Mouse (Mus musculus): ENCODE results near the gene Plekhg4.

Plekhg4 gene

DNA sequence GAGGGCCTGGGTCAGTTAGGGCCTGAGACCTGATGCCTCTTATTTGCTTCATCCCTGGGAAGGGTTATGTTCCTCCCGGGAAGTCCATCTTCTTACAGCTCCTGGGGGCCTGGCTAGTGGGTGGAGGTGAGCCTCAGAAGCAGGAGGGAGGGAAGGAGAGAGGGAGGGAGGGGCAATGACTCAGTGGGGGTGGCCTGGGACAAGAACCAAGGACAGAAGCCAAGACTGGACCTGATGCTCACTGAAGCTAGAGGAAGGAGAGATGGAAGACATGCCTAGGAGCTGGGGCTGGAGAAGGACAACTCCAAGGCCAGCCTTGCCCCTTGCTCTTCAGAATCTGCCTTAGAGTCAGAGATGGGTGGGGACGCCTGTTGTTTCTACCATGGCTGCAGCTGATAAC, at the start of gene Plekhg4:
Plekhg4 (plus strand) TSS at position 243 of the 400 bp plus-strand sequence.
- DNase-seq: no peak

DNA sequence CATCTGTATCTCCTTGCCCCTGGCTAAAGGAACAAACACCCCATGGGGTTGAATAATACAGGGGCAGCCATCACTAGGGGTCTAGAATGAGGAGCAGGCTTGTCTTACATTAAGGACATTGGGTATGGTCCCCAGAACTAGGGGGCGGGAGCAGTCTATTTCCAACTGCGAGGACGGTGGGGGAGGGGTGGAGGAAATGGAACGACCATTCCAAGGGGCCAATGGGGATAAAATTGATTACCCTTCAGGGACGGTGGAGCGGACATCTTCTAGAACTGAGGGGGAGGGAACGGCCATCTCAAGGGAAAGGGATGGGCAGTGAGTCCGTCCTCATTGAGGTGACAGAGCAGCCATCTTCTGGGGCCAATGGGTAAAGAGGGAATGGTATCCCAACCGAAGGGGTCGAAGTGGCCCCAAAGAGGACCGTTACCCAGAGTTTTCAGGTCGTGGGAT, 47.4 kb upstream of the Plekhg4 start:
- no peak for DNase-seq

DNA sequence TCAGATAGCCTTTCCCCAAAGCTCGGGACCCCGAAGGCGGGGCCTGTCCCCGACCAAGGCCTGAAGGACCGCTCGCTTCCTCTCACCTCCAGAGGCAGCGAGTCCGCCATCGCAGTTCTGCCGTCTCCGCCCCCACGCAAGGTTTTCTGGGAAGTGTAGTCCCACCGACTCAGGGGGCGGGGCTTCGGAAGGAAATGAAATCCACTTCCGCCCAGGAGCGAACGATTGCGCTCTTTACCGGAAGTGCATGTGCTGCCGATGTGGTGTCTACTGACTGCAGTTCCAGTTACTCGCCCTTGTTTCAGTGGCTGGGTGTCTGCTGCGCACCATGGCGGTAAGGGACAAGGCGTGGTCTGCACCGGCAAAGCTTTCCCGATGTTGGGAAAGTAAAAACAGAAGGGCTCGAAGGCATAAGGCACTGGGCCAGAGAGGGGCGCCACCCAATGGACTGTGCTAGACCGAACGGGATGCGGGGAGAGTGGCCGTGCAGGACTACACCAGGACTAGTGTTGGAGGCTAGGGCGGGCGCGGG, 46.9 kb upstream of the Plekhg4 start, which contains the start of the genes Lrrc29 and Tmem208:
Lrrc29 (minus strand) TSS at position 138 of the 532 bp plus-strand sequence.
Tmem208 (plus strand) TSS at position 214 of the 532 bp plus-strand sequence.
- peak; percentile 97 to 99 for DNase-seq

DNA sequence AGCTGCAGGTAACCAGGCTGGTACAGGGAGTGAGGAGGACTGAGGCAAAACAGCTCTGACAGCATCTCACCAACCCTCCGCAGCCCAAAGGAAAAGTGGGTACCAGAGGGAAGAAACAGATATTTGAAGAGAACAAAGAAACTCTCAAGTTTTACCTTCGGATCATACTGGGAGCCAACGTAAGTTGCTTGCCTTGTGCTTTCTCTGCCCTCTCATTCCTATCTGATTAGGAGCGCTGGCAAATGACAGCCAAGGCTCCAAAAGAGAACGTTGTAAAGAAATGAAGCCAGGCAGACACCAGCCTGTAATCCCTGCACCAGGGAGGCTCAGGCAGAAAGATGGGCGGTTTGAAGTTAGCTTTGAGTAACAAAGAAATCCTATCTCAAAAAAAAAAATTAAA, 46.1 kb upstream of the Plekhg4 start:
- no peak for DNase-seq

DNA sequence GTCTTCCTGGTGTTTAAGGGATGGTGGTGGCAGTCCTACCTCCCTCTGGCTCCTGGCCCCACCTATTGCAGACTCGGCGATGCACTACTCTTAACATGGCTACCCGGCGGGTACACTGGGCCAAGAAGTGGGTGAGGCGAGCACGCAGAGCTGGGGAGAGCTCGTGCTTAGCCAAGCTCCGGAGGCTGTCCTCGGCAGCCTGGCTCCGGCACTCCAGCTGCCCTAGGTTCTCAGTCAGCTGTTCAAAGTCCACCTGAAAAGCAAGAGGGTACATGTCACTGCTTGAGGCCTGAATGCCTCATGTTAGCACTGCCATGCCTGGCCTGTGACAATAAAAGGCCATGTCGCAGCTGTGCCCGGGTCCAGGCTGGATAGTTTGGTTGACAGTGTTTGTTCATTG, 42.7 kb upstream of the Plekhg4 start:
- DNase-seq: peak; percentile 41 to 54

DNA sequence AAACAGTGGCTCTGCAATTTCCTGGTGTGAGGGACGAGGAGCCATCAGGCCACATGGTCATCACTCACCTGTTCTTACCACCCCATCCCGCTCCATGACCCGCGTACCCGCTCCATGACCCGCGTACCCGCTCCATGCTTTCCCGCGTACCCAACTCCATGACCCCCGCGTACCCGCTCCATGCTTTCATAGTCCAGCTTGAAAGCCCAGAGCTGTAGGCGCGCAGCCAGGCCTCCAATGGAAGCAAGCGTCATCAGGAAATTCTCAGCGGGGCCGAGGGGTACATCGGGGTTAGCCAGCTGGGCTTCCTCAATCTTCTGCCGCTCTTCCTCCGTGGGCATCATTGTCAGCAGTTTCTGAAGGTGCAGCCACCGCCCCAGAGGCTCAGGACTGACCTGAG, 41.6 kb upstream of the Plekhg4 start:
- DNase-seq: no peak

DNA sequence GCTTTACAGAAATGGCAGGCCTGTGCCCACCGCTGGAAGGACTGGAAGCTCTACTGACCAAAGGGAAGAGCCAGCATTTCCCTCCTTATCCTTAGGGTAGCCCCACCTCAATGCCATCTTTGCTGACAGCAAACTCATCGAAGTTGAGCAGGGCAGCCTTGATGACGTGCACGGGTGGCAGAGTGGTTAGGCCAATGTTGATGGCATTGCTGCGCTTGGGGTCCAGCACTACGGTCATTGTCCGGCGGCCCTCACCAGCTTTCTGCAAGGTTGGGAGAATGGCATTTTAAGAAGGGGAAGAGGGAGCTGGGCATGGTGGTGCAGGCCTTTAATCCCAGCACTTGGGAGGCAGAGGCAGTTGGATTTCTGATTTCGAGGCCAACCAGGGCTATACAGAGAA, 41.1 kb upstream of the Plekhg4 start:
- no peak for DNase-seq

DNA sequence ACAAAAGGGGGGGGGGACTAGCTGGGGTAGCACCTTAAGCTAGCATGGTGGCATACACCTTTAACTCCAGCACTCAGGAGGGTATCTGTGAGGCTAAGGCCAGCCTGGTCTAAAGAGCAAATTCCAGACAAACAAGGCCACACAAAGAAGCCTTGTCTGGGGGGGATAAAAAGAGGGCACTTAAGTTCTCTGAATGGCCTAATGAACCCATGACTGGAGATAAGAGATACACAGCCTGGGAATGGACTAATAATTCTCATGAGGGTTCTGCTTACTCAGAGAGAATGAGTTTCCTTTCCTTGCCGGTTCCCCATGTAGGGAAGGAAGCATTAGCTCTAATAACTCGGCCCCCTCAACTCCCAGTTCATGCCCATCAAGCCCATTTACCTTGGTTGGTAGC, 40.6 kb upstream of the Plekhg4 start:
- no peak for DNase-seq

DNA sequence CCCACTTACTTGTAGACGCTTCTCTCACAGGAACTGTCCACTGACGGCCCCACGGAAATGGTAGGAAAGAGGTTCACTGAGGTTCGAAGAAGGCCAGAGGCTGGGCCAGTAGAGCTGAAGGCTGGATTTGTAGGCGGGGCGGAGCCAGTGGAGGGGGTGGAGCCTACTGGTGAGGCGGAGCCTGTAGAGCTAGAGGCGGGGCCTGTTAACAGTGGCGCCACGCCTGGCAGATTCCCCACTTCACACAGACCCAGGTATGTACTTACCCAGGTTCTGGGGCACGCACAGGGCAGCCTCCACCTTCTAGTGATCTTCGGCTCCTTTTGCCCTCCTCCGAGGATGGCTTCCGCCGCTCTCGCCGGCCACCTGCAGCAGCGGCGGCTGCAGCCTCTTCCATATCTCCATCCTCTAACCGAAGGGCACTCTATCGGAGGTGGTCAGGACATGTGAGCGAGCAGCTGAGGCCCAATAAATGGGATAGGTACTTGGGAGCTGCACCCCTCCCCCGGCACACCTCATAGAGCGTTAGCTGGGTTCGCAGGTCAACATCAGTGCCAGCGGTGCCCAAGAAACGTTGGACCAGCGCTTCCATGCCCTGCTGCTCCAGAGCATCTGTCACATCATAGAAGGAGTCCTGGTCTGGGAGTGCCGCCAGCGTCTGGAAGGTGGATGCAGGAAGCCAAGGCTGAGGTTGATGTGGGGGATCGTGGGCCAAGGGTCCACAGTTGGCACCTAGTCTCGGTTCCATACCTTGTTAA, 36.5 kb upstream of the Plekhg4 start:
- DNase-seq: peak in 1 of 2 experiments; percentile 46

DNA sequence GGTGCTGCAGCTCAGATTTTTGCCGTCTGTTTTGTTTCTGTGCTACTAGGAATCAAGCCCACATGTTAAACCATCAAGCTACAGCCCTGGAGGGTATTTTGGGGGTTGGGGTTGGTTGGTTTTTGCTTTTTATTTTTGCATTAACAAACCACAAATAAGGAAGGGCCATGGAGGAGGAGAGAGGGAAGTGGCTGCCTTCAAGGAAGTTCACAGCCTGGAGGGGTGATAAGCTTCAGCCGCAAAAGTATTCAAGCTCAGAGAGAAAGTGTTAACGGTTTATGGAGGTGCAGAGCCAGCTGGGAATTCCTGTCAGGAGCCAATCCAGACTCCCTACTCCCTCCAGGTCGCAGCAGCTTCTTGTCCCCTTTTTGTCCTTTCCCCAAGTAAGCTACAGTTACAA, 34.1 kb upstream of the Plekhg4 start:
- DNase-seq: no peak

DNA sequence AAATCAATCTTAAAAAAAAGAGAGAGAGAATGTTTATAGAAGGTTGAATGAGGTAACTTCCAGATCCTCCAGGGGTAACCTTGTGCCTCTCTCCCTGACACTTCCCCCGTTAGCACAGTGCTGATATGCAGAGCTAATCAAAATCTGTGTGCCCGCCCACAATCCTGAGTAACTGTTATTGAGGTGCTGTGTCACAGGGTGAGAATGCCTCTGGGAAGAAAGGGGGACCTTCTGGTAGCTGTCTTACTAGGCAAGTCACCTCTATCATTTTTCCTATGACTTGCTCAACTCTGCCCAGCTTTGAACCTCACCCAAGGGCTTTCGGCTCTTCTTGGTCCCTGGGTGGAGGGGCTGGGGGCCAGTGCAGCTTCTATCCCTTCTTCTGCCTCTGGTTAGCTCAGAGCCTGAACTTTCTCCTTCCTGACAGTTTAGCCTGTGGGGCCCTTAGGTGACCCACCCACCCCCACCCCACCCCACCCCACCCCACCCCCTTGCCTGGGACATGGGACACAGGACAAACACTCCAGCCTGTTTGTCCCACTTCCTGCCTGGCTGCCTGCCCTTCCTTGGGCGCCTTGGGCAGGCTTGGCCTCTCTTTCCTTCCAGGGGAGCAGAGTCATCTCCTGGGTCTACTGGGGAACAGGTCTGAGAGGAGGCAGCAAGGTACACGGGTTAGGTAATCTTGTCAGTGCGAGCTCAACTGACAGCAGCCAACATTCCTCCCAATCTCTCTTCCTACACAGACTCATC, 33.0 kb upstream of the Plekhg4 start:
- DNase-seq: peak; percentile 64 to 73

DNA sequence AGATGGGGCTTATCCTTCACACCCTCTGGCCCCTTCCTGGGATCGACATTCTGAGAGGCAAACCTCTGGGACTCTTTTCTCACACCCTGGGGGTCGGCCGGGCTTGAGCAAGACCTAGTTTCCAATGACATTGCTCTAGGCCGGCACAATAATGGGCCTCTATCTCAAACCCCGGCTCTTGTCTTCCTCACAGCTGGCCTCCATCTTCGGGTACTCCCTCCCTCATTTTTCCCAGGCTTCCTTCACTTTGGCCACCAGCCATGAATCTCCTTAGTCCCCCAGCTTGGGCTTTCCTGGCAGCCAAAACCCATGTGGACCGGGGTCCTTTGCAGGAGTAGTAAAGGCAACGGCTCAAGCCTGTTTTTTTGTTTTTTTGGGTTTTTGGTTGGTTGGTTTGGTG, 31.7 kb upstream of the Plekhg4 start:
- no peak for DNase-seq

DNA sequence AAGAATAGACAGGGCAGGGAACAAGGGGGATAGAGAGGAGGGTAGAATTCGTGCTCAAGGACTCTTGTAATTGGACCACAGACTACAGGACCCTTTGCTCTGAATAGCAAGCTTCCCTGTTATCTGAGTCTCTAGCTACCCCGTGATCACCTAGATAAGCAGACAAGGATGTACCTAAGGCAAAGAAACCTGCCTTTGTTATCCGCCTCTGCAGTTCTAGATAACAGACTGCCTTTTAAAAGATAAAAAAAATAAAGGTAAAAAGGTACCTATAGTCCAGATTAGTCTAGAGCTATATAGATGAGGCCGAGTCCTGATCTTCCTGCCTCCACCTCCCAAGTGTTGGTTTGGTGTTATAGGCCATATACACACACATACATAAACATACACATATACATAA, 30.3 kb upstream of the Plekhg4 start:
- DNase-seq: no peak

DNA sequence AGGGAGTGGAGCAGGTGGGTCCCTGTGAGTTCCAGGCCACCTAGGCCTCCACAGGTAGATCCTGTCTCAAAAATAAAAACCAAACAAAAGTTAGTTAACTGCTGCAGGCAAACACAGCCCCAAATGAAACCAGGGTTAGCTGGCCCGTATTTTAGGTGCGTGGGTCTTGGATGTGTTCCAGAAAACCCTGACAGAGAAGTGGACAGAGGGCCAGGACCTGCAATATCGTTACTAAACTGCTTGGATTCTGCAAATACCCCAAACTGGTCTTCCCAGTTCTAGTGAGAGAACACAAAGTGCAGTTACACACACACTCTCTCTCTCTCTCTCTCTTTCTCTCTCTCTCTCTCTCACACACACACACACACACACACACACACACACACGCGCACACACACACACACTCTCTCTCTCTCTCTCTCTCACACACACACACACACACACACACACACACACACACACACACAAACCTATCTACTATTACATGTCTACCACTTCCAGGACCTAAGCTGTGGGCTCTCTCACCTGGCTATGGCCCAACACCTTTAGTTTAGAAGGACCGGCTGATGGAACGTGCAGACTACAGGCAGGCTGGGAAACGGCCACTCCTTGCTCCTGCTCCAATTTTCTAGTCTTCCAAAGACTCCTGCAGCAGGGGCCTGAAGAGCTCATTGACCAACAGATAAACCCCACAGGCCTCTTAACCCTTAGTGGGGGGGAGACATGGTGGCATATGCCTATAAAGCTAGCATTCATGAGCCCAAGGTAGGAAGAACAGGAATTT, 29.1 kb upstream of the Plekhg4 start:
- DNase-seq: no peak

DNA sequence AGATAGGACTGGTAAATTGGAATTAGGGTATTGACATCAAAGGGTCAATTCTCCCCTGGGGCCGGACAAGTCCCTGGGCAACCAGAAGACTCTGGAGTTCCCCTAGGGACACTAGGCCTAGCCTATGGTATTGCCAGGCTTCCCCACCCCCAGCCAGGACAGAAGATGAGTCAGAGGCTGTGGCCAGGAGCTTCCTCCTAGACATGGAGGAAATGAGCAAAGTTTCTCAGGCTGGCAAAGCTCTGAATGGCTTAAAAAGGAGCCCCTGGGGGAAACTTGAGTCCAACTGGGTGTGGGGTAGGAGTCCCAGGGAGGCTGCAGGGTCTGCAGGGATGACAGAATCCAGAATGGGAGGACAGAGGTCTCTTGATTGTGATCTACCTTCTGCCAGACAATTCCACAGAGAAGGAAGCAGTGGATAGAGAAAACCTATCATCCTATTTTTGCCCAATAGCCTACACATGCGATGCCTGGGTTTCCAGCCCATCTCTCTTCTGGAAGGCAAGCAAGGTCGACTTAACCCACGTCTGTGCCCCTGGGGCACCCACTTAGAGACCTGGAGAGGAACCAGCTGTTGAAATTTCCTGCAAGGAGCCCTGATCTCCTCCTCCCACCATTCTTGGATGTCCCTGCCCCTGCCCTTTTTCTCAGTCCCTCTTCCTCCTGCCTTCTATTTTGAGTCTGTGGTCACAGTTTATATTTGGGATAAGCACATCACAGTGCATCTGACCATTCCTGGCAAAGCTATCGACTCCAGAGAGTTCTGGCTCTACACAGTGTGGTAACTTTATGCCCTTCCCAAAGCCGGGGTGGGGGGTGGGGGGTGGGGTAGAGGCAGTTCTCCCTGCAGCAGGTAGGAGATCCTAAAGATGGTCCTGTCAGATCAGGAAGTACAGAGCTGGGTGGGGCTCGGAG, 27.8 kb upstream of the Plekhg4 start:
- peak; percentile 63 to 69 for DNase-seq

DNA sequence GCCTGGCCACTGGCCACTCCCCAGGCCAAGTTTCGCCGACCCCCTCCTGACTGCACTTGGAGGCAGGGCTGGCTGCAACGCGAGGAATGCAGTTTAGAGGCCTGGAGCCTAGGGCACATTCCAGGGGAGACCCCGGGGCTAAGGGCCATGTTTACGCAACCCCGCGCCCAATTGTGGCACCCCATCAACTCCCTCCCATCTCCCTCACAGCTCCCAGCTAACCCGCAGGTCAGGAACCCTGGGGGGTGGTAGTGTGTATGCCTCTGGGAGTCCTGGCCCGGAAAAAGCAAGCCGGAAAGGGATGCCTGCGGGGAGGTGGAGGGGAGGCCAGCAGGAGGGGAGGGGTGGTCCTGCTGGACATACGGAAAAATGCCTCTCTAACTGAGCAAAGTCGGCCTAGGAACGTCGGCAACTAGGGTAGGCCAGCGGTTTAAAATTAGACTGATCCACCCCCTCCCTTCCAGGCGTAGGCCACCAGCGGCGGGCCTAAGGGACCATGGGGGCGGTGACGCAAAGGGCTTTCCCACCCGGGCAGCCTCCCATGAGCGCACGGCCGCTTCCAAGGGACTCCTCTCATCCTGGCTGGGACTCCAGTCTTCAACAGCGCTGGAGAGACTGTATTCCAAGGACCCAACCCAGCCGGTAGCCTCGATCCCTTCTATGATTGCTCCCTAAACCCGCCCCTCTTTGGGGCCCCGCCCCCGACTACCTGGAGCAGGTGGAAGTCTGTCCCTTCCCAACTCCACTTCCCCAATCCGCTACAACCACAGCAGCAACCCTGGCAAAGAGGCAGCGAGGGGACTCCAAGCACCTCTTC, 26.3 kb upstream of the Plekhg4 start:
- DNase-seq: peak; percentile 82 to 86

DNA sequence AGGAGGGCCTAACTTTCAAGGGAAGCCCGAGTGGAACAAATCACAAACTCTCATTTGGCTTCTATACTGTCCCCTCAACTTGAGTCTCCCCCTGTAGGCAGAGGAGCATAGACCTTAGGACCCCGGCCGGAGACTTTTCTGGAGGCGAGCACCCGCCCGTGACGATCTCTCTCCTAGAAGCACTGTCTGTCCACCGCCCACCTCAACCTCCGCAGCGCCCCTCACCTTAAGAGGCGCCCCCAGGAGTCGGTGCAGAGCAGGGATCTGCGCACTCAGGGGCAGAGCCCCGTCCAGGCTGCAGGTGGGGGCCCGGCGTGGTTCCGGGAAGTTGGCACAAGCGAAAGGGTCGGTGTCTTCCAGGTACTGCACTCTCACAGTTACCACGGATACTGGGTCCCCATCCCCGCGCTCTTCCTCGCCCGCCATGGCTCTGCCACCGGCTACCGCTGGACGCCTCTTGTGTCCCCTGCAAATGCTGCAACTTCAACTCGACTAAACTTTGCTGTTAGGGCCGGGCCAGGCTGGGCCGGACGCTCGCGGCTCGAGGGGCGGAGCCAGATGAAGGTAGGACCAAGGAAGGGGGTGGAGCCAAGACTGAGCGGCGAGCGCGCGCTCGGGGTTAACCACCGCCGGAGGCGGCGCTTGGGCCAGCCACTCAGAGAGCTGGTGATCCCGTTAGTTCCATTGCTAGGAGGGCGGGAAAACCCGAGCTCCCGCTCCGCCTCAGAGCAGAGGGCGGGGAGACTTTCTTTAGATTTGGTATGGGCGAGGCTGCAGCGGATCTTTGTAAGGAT, 25.4 kb upstream of the Plekhg4 start, which contains the start of gene Fhod1:
Fhod1 (minus strand) TSS at position 526 of the 794 bp plus-strand sequence.
- peak; percentile 99 for DNase-seq

DNA sequence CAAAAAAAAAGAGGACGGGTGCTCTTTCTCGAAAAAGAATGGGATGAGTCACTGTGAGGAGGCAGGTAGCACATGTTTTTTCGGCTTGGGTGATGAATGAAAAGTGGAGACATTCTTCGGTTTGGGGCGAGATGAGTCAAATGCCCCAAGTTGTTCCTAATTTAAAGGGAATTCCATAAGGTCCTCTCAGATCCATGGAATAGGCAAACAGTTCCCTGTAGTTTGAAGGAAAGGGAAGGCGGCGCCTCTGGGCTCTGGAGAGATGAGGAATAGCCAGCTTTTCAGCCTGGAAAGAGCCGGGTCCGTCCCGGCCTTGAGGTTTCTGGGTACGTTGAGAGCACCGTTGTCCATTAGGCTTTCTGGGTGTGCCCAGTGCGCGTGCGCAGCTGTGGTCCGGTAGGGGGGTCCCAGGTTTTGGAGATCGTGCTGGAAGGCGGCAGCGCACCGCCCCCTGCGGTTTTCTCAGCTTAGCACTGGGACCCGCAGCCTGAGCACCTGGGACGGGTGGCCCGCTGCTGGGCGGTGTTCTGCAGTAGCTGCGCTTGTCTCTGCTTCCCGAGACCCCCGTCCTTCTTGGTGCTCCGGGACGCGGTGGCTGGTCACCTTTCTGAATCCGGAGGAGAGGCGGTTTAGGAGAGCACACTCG, 24.5 kb upstream of the Plekhg4 start, which contains the start of gene Slc9a5:
Slc9a5 (plus strand) TSS at position 394 of the 646 bp plus-strand sequence.
- DNase-seq: peak in 1 of 2 experiments; percentile 64

DNA sequence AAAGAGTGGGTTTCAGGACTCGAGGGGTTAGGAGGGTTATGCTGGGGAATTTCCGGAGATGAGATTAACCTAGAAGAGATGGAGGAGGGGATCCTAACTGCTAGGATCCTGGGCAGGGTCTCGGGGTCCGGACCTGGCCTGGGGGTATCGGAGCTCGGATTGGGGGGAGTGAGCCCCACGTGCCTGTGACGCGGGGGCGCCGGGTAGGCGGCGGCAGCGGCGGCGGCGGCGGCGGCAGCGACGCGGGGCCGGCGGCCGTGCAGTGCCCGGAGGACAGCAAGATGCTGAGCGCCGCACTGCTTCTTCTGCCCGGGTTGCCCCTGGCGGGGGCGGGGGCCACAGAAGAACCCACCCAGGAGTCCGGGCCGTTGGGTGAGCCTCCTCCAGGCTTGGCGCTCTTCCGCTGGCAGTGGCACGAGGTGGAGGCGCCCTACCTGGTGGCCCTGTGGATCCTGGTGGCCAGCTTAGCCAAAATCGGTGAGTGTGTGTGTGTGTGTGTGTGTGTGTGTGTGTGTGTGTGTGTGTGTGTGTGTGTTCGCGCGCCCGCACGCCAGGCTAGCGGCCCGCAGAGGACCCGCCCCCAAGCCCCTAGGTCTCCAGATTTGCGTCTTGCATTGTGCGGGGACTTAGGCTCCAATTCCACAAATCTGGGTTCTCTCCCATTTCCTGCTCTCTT, 23.8 kb upstream of the Plekhg4 start:
- no peak for DNase-seq
